Mouse (Mus musculus) midbrain, embryonic 12.5 days (tissue): ENCODE results near the gene Zfp62. TPM values are rescaled to one million over a fixed set of nuclear protein-coding genes. Genes with fewer than 3 reads are reported as not detected.

ENCODE experiments used
- ATAC-seq: fragments of 200-750 bp; cut with Nextera tagmentation; 2 replicates; pipeline ENCODE4 v1.8.0; 2017; ENCODE audit warnings: low read depth, moderate TSS enrichment, moderate library complexity; ENCODE audit not compliant: low FRiP score
- H3K27ac ChIP-seq: fragments of 300-500 bp; sonication (generic); replicated peaks from 2 replicates; pipeline ENCODE4 v1.5.1; 2016; ENCODE audit warnings: mild to moderate bottlenecking
- H3K27me3 ChIP-seq: fragments of 300-500 bp; sonication (generic); 2 replicates; pipeline ENCODE4 v1.6.1; 2016; ENCODE audit warnings: mild to moderate bottlenecking
- H3K36me3 ChIP-seq: fragments of 300-500 bp; sonication (generic); 2 replicates; pipeline ENCODE4 v1.6.1; 2016
- H3K4me1 ChIP-seq: fragments of 300-500 bp; sonication (generic); 2 replicates; pipeline ENCODE4 v1.6.1; 2016
- H3K4me2 ChIP-seq: fragments of 300-500 bp; sonication (generic); replicated peaks from 2 replicates; pipeline ENCODE4 v1.6.1; 2016; ENCODE audit warnings: mild to moderate bottlenecking, moderate library complexity
- H3K4me3 ChIP-seq: fragments of 300-500 bp; sonication (generic); 2 replicates; pipeline ENCODE4 v1.5.1; 2016; ENCODE audit warnings: mild to moderate bottlenecking
- H3K9ac ChIP-seq: fragments of 300-500 bp; sonication (generic); replicated peaks from 2 replicates; pipeline ENCODE4 v1.6.1; 2016; ENCODE audit warnings: mild to moderate bottlenecking, moderate library complexity
- H3K9me3 ChIP-seq: fragments of 300-500 bp; sonication (generic); 2 replicates; pipeline ENCODE4 v1.6.1; 2016; ENCODE audit warnings: mild to moderate bottlenecking
- WGBS: fragments of 180-500 bp; shearing (Covaris S2); methylation state at CpG from one replicate; pipeline ENCODE4 v1.1.7; 2016; 5-methylcytosine and 5-hydroxymethylcytosine counted together
- polyA plus RNA-seq: library from polyadenylated mRNA; unstranded; fragments of >200 nt; fragmentation: Nextera tagmentation; extraction: Ambion mirVana; gene quantifications from 2 replicates; pipeline ENCODE4 v1.2.1, GENCODE M21; 2016

Zfp62 gene
- polyA plus RNA-seq, 1 experiment from 2014 or later = 60.8 TPM

DNA sequence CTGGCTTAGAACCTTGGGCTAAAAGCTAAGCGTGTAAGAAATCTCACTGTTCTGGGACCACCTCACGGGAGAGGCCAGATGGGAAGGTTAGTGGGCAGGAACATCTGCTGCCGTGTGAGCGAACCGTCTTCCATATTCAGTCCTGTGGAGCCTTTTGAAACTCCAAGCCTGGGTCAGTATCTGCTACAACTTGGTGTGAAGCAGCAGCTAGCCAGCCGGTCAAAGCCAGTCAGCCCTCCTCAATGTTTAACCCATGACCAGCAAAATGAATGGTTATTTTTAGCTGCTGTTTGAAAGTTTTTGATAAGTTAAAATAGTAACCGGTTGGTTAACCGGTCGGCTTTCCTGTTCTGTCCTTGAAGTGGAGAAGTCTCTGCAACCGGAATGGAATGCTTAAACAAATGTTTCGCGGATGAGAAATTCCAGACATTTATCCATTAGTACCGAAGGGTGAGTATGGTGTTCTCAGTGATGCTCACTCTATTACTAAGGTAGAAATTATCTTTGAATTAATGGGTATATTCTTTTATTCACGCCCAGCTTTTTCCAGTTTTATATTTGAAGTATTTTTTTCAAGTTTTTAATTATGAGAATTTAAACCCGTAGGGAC lies 65.0 kb downstream of the Zfp62 start:
- H3K4me3 ChIP-seq = no peak overlapping the region
- H3K4me2 ChIP-seq = no peak overlapping the region
- WGBS = 88% methylated on average over 15 of the region's 15 CpGs
- H3K4me1 ChIP-seq = no peaks in the 10 kb centered on the region
- ATAC-seq = no peak
- H3K9ac ChIP-seq = no peak overlapping the region
- H3K36me3 ChIP-seq = no peaks in the 10 kb centered on the region
- H3K27ac ChIP-seq = no peak overlapping the region
- H3K9me3 ChIP-seq = no peaks in the 10 kb centered on the region
- H3K27me3 ChIP-seq = no peaks in the 10 kb centered on the region

Other genes with a start within 250 kb of the Zfp62 start
- not detected in 2 replicates for gene Olfr56, start 224.4 kb upstream of the Zfp62 start, polyA plus RNA-seq
- gene 9930111J21Rik1, start 223.9 kb upstream of the Zfp62 start, polyA plus RNA-seq = 0.18 and 0.28 TPM in 2 replicates
- gene Gm12185, start 211.1 kb upstream of the Zfp62 start, polyA plus RNA-seq = not detected in 2 replicates
- not detected in 2 replicates for gene Tgtp1, start 209.1 kb upstream of the Zfp62 start, polyA plus RNA-seq
- 0.30 and 0.51 TPM in 2 replicates for gene 9930111J21Rik2, start 152.1 kb upstream of the Zfp62 start, polyA plus RNA-seq
- 0.06 TPM in 1 of 2 replicates, not detected in the other for gene Tgtp2, start 139.1 kb upstream of the Zfp62 start, polyA plus RNA-seq
- 0.26 and 0.27 TPM in 2 replicates for gene Ifi47, start 126.7 kb upstream of the Zfp62 start, polyA plus RNA-seq
- gene Olfr1396, start 88.4 kb upstream of the Zfp62 start, polyA plus RNA-seq = not detected in 2 replicates
- gene Olfr1395, start 61.0 kb upstream of the Zfp62 start, polyA plus RNA-seq = not detected in 2 replicates
- not detected in 2 replicates for gene Olfr1394, start 48.9 kb upstream of the Zfp62 start, polyA plus RNA-seq
- 0.04 TPM in 1 of 2 replicates, not detected in the other for gene Btnl9, start 16.1 kb upstream of the Zfp62 start, polyA plus RNA-seq
- gene Mgat1, start 40.9 kb downstream of the Zfp62 start, polyA plus RNA-seq = 33.5 and 39.0 TPM in 2 replicates
- 0.06 TPM in 1 of 2 replicates, not detected in the other for gene Olfr1393, start 75.0 kb downstream of the Zfp62 start, polyA plus RNA-seq
- gene Olfr1392, start 82.0 kb downstream of the Zfp62 start, polyA plus RNA-seq = 0.06 TPM in 1 of 2 replicates, not detected in the other
- gene Olfr10, start 101.4 kb downstream of the Zfp62 start, polyA plus RNA-seq = not detected in 2 replicates
- not detected in 2 replicates for gene Olfr1391, start 119.5 kb downstream of the Zfp62 start, polyA plus RNA-seq
- gene Olfr1390, start 131.9 kb downstream of the Zfp62 start, polyA plus RNA-seq = not detected in 2 replicates
- not detected in 2 replicates for gene Olfr1389, start 219.8 kb downstream of the Zfp62 start, polyA plus RNA-seq
- 0.07 TPM in 1 of 2 replicates, not detected in the other for gene Olfr1388, start 233.3 kb downstream of the Zfp62 start, polyA plus RNA-seq